Mouse (Mus musculus) midbrain, embryonic 12.5 days (tissue): ENCODE measurements around the gene Il12a. TPM values are rescaled to one million over a fixed set of nuclear protein-coding genes. Genes with fewer than 3 reads are reported as not detected.
A peak's percentile ranks its signal among the peaks of the same experiment; 100 is the strongest.
"Not testable (repeated sequence)": the region's sequence is repeated elsewhere in the genome, so short reads cannot be mapped to it uniquely, and the experiment has no call there.

Source experiments
- ATAC-seq: fragments of 200-750 bp; cut with Nextera tagmentation; 2 replicates; pipeline ENCODE4 v1.8.0; 2017; ENCODE audit warnings: low read depth, moderate TSS enrichment, moderate library complexity; ENCODE audit not compliant: low FRiP score
- H3K27ac ChIP-seq: fragments of 300-500 bp; sonication (generic); replicated peaks from 2 replicates; pipeline ENCODE4 v1.5.1; 2016; ENCODE audit warnings: mild to moderate bottlenecking
- H3K27me3 ChIP-seq: fragments of 300-500 bp; sonication (generic); 2 replicates; pipeline ENCODE4 v1.6.1; 2016; ENCODE audit warnings: mild to moderate bottlenecking
- H3K36me3 ChIP-seq: fragments of 300-500 bp; sonication (generic); 2 replicates; pipeline ENCODE4 v1.6.1; 2016
- H3K4me1 ChIP-seq: fragments of 300-500 bp; sonication (generic); 2 replicates; pipeline ENCODE4 v1.6.1; 2016
- H3K4me2 ChIP-seq: fragments of 300-500 bp; sonication (generic); replicated peaks from 2 replicates; pipeline ENCODE4 v1.6.1; 2016; ENCODE audit warnings: mild to moderate bottlenecking, moderate library complexity
- H3K4me3 ChIP-seq: fragments of 300-500 bp; sonication (generic); 2 replicates; pipeline ENCODE4 v1.5.1; 2016; ENCODE audit warnings: mild to moderate bottlenecking
- H3K9ac ChIP-seq: fragments of 300-500 bp; sonication (generic); replicated peaks from 2 replicates; pipeline ENCODE4 v1.6.1; 2016; ENCODE audit warnings: mild to moderate bottlenecking, moderate library complexity
- H3K9me3 ChIP-seq: fragments of 300-500 bp; sonication (generic); 2 replicates; pipeline ENCODE4 v1.6.1; 2016; ENCODE audit warnings: mild to moderate bottlenecking
- WGBS: fragments of 180-500 bp; shearing (Covaris S2); methylation state at CpG from one replicate; pipeline ENCODE4 v1.1.7; 2016; 5-methylcytosine and 5-hydroxymethylcytosine counted together
- polyA plus RNA-seq: library from polyadenylated mRNA; unstranded; fragments of >200 nt; fragmentation: Nextera tagmentation; extraction: Ambion mirVana; gene quantifications from 2 replicates; pipeline ENCODE4 v1.2.1, GENCODE M21; 2016

Gene Il12a
- polyA plus RNA-seq, 1 experiment from 2014 or later = not detected

DNA sequence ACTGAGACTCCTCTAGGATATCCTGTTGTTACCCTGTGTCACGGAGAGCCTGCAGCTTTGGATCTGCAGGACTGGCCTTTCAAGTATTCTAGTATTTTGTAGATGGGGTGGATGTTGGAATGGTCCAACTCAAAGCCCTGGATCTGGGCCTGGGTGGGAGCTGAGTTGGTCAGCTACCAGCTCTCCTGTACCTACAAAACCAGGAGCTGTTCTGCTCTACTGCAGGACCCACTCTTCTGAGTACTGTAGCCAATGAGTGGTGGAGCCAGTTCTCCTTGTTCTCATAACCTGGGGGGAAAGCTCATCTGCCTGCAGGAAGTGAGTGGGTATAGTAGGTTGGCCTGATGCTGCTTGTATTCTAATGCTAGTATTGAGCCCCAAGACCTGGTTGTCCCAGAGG, 20.0 kb downstream of the Il12a start:
- no peak overlapping the region for H3K4me2 ChIP-seq
- no peak for ATAC-seq
- H3K36me3 ChIP-seq = no peaks in the 10 kb centered on the region
- H3K4me3 ChIP-seq = no peak overlapping the region
- H3K27ac ChIP-seq = no peak overlapping the region
- H3K9me3 ChIP-seq = no peaks in the 10 kb centered on the region
- H3K4me1 ChIP-seq = no peaks in the 10 kb centered on the region
- H3K9ac ChIP-seq = no peak overlapping the region
- WGBS = 82% methylated on average over 1 of the region's 1 CpGs
- no peaks in the 10 kb centered on the region for H3K27me3 ChIP-seq

GRCm38 (mm10) chr3:68711510-68711909, 21.1 kb downstream of the Il12a start:
- WGBS = 85% methylated on average over 5 of the region's 5 CpGs
- H3K4me1 ChIP-seq = no peaks in the 10 kb centered on the region
- H3K36me3 ChIP-seq = no peaks in the 10 kb centered on the region
- H3K27ac ChIP-seq = no peak overlapping the region
- ATAC-seq = no peak
- no peaks in the 10 kb centered on the region for H3K9me3 ChIP-seq
- H3K27me3 ChIP-seq = no peaks in the 10 kb centered on the region
- H3K9ac ChIP-seq = no peak overlapping the region
- no peak overlapping the region for H3K4me2 ChIP-seq
- no peak overlapping the region for H3K4me3 ChIP-seq

GRCm38 (mm10) chr3:68713550-68713949, 23.1 kb downstream of the Il12a start:
- WGBS = 15% methylated on average over 7 of the region's 7 CpGs
- ATAC-seq = no peak

GRCm38 (mm10) chr3:68717346-68717745, 26.9 kb downstream of the Il12a start:
- 0 out of 2 replicates have a peak, but pooled peaks have one; percentile 2 for ATAC-seq
- H3K4me3 ChIP-seq = not testable (repeated sequence)
- WGBS = 43% methylated on average over 5 of the region's 5 CpGs

More at GRCm38 (mm10) chr3:68713550-68713949, 23.1 kb downstream of the Il12a start:
- Histone ChIP-seq H3K9ac (no peak overlapping the region), H3K27ac (no peak overlapping the region), H3K4me3 (no peak overlapping the region), H3K36me3 (no peaks in the 10 kb centered on the region), H3K9me3 (no peaks in the 10 kb centered on the region), H3K4me2 (no peak overlapping the region), H3K4me1 (no peaks in the 10 kb centered on the region), H3K27me3 (no peaks in the 10 kb centered on the region)

GRCm38 (mm10) chr3:68719229-68719819, 28.9 kb downstream of the Il12a start:
- Histone ChIP-seq H3K27me3 (0 out of 2 replicates have a peak, but pooled peaks cover 3% of the 10 kb centered on the region), H3K4me2 (no peak overlapping the region), H3K9me3 (no peaks in the 10 kb centered on the region), H3K36me3 (no peaks in the 10 kb centered on the region), H3K4me3 (no peak overlapping the region), H3K9ac (no peak overlapping the region), H3K27ac (no peak overlapping the region), H3K4me1 (no peaks in the 10 kb centered on the region)
- no peak for ATAC-seq
- WGBS = 64% methylated on average over 8 of the region's 8 CpGs

More at GRCm38 (mm10) chr3:68717346-68717745, 26.9 kb downstream of the Il12a start:
- H3K9ac ChIP-seq, H3K9me3 ChIP-seq, H3K4me1 ChIP-seq, H3K4me2 ChIP-seq, H3K27ac ChIP-seq, H3K27me3 ChIP-seq, H3K36me3 ChIP-seq: not testable (repeated sequence)

GRCm38 (mm10) chr3:68720258-68720657, 29.8 kb downstream of the Il12a start:
- H3K4me1 ChIP-seq = no peaks in the 10 kb centered on the region
- peak; percentile 54; the same call in 1 of the 2 replicates for ATAC-seq
- H3K9ac ChIP-seq = no peak overlapping the region
- no peak overlapping the region for H3K27ac ChIP-seq
- no peaks in the 10 kb centered on the region for H3K36me3 ChIP-seq
- H3K9me3 ChIP-seq = no peaks in the 10 kb centered on the region
- 40% methylated on average over 13 of the region's 13 CpGs for WGBS
- H3K27me3 ChIP-seq = 0 out of 2 replicates have a peak, but pooled peaks cover 3% of the 10 kb centered on the region
- no peak overlapping the region for H3K4me2 ChIP-seq
- H3K4me3 ChIP-seq = no peak overlapping the region

DNA sequence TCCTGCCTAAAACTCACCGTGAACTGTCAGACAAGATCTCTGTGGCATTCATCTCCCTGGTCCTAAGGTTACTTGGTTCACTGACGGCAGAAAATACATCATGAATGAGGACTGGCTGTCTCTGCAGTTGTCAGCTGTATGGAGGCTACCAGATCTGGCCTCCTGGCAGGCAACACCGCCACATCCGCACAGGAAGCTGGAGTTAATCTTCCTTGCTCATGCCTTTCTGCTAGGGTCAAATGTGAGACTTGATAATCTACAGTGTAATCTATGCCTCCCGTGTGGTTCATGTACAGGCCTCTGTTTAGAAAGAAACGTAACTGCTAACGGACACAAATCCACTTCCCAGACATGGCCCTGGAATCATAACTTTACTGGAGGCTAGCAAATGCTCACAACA, 51.5 kb downstream of the Il12a start:
- 83% methylated on average over 7 of the region's 7 CpGs for WGBS
- Histone ChIP-seq H3K36me3 (no peaks in the 10 kb centered on the region), H3K9me3 (no peaks in the 10 kb centered on the region), H3K27ac (no peak overlapping the region), H3K4me2 (no peak overlapping the region), H3K4me1 (no peaks in the 10 kb centered on the region), H3K4me3 (no peak overlapping the region), H3K27me3 (no peaks in the 10 kb centered on the region), H3K9ac (no peak overlapping the region)
- ATAC-seq = no peak

DNA sequence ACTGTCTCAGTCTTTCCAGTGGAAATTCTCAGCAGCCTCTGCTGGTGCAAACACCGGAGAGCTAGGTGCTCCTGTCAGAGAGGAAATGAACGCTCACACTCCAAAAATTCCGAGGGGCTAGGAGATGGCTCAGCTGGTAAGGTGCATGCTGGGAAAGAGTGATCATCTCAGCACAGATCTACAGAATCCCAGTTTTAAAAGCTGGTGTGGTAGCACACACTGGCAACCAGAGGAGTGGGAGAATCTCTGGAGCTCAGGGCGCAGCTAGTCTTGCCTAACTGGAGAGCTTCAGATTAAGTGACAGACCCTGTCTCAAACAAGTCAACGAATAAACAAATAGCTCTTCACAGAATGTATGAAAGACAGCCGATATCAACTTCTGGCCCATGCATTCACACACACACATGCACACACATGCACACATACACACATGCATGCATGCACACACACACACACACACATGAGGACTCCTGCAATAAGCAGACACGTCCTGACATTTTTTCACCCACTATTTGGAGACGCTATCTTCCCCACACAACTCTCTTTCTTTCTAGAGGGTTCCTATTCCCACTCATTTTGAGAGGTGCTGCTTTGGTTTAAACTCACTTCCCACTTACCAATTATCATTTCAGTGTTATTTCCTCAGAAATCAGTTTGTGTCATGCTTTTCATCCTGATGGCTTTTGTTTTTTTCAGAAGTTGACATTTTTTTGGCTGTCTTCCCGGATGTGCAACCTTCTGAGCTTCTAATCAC, 52.5 kb downstream of the Il12a start:
- no peak overlapping the region for H3K27ac ChIP-seq
- no peak overlapping the region for H3K4me2 ChIP-seq
- WGBS = 93% methylated on average over 9 of the region's 9 CpGs
- ATAC-seq = no peak
- no peaks in the 10 kb centered on the region for H3K4me1 ChIP-seq
- H3K9ac ChIP-seq = no peak overlapping the region
- no peaks in the 10 kb centered on the region for H3K9me3 ChIP-seq
- H3K27me3 ChIP-seq = no peaks in the 10 kb centered on the region
- H3K4me3 ChIP-seq = no peak overlapping the region
- no peaks in the 10 kb centered on the region for H3K36me3 ChIP-seq

DNA sequence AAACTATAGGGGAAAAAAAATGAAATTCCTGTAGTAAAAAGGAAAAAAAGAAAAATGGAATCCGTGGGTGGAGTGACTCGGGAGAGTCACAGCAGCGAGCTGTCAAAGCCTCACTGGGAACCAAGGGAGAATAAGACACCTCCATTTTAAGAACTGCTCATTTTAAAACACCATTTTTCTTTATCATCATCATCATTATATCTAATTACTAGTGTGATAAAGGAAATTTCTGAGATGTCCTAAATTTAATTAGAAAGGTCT, 53.0 kb downstream of the Il12a start:
- H3K27me3 ChIP-seq = no peaks in the 10 kb centered on the region
- no peak overlapping the region for H3K27ac ChIP-seq
- no peaks in the 10 kb centered on the region for H3K36me3 ChIP-seq
- ATAC-seq = no peak
- no peak overlapping the region for H3K9ac ChIP-seq
- 90% methylated on average over 3 of the region's 3 CpGs for WGBS
- H3K4me1 ChIP-seq = no peaks in the 10 kb centered on the region
- H3K4me3 ChIP-seq = no peak overlapping the region
- no peaks in the 10 kb centered on the region for H3K9me3 ChIP-seq
- no peak overlapping the region for H3K4me2 ChIP-seq

DNA sequence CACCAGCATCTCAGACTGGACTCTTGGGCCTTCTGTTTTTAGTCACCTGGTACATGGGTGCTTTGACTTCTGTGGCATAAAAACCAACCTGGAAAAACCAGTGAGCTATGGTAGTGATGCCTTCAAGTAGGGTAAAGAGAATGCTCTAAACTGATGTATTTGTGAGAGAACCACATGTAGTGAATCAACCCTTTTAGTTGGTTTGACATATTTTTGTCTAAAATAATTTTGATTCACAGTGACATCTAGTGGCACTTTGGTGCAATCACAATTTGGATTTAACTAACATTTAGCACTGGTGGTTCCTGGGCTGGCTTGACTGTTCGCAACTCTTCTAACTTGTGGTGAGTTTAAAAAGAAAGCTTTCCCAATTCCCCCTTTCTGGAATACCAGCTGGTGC, 53.7 kb downstream of the Il12a start:
- Histone ChIP-seq H3K36me3 (no peaks in the 10 kb centered on the region), H3K4me2 (no peak overlapping the region), H3K9ac (no peak overlapping the region), H3K4me1 (no peaks in the 10 kb centered on the region), H3K9me3 (no peaks in the 10 kb centered on the region), H3K27ac (no peak overlapping the region), H3K4me3 (no peak overlapping the region), H3K27me3 (no peaks in the 10 kb centered on the region)
- no peak for ATAC-seq
- 74% methylated on average over 1 of the region's 1 CpGs for WGBS

- Histone ChIP-seq H3K27ac (no peak overlapping the region), H3K4me2 (no peak overlapping the region), H3K9ac (no peak overlapping the region), H3K9me3 (no peaks in the 10 kb centered on the region), H3K36me3 (no peaks in the 10 kb centered on the region), H3K4me3 (no peak overlapping the region), H3K4me1 (no peaks in the 10 kb centered on the region), H3K27me3 (no peaks in the 10 kb centered on the region)
- no peak for ATAC-seq
- 90% methylated on average over 5 of the region's 5 CpGs for WGBS
Measured at GRCm38 (mm10) chr3:68745033-68745432, 54.6 kb downstream of the Il12a start.

DNA sequence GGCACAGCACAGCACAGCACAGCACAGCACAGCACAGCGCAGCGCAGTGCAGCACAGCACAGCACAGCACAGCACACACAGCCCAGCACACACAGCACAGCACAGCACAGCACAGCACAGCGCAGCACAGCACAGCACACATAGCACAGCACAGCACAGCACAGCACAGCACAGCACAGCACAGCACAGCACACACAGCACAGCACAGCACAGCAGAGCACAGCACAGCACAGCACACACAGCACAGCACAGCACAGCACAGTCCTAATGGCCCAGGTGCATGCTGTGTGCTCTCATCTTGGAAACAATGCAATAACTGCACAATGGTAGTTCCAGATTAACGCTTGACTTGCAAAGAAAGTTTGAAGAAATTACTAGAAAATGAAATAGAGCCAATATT, 55.8 kb downstream of the Il12a start:
- not testable (repeated sequence) for H3K4me1 ChIP-seq, H3K27ac ChIP-seq, H3K4me2 ChIP-seq, H3K36me3 ChIP-seq, H3K9ac ChIP-seq, H3K27me3 ChIP-seq, H3K4me3 ChIP-seq, ATAC-seq, H3K9me3 ChIP-seq
- 84% methylated on average over 4 of the region's 4 CpGs for WGBS
